Mouse (Mus musculus) kidney, adult 11 months (tissue): ENCODE data around the gene Tob2.

Experiments used
- DNase-seq: peaks from one replicate; pipeline ENCODE4 v3.0.0; 2022

The Tob2 gene

DNA sequence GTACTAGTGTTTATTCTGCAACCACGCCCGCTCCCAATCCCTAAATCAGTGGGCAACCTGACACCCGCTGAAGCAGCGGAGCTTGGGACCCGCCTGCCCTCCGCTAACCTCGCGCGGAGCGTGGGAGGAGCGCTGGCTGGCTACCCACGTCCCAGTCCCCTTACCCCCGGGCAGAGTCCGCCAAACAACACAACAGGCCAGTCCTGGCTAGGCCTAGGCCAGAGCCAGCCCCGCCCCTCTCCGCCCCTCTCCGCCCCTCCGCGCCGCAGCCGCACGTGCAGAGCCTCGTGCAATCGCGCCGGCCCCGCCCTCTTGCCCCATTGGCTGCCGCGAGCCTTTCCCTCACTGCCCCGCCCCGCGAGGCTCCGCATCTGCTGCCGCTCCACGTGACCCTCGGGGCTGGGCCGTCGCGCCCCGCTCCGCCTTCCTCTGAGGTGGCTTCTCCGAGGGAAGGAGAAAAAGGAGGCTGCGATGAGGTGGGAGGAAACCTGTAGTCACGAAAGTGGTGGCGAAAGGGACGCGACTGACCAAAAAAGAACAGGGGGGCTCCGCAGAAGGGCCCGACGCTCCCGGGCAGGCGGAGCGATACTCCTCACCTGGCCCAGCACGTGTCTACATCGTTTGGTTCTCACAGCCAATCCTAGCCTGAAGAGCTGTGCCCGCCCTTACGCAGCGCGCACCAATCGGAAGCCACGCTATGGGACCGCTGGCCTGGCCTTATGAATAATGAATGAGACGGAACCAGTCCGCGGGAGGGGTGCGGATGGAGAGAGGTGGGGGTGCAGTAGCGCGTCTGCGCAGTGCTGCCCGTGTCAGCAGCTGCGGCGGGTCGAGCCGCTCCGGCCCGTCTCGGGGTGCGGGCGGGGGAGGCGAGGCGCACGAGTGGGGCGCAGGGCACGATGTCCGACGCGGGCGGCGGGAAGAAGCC, 47.7 kb downstream of the Tob2 start:
- DNase-seq: peak; percentile 99

DNA sequence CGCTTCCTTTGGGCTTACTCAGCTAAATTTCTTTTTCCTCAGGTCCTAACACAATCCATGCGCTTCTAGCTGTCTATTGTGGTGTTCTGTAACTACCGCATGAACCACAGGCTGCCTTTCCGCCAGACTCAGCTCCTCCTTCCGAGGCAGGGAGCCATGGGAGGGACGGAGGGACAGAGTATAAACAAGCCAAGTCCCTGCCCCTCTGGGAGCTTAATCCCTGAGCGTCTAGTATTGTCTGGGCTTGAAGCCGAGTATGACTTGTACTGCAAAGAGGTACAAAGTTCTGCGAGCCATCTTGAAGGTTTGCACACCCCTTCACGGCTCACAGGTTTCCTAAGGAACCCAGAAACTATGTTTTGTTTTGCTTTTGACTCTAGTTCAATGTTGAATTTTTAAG, 48.4 kb downstream of the Tob2 start:
- DNase-seq: peak; percentile 97

DNA sequence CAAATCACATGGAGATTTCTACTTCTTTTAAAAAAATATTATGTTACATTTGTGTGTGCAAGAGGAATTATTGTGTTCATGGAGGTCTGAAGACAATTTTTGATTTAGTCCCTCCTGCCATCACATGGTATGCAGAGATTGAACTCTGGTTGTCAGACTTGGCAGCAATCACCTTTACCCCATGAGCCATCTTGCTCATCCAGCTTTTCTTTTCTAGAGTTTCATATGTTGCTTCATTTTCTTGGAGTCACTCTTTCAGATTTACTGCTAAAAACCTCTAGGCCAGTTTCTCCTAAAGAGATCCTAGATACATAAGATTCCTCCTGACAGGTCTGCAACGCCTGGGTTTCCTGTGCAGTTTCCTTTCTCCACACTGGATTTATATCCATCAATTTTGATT, 49.0 kb downstream of the Tob2 start:
- DNase-seq: no peak

GRCm38 (mm10) chr15:81808799-81809198, 49.8 kb downstream of the Tob2 start:
- DNase-seq: peak; percentile 20

DNA sequence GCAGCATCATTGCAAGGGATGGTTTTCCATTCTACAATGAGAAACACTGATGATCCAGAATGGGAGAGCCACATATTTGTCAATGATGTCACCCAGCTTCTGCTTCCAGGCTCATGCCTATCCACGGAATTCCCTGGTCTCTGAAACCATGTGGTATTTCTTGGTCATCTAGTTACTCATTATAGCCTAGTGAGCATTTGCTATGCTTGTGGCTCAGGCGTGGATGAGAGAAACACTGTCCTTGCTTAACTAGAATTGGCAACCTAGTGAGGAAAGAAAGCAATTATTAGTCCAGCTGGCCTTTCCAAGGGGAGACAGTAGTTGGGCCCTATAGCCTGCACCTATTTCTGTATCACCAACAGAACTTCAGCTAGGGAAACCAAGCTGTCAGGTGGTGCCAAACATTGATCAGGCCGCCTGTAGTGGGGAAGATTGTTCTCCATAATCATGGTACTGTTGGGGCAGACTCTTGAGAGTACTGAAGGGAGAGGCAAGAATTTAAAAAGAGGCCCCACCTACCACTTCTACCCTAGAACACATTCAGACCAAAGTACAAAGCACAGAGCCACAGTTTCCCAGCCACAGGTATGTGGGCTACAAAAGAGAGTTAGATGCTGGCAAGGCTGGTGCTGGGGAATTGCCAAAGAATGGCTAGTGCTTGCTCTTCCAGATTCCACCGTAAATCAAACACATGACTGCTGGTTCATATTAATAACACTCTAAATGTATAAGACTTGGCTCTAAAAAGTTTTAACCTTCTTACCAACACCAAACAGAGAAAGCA, 51.8 kb downstream of the Tob2 start:
- peak; percentile 78 for DNase-seq

DNA sequence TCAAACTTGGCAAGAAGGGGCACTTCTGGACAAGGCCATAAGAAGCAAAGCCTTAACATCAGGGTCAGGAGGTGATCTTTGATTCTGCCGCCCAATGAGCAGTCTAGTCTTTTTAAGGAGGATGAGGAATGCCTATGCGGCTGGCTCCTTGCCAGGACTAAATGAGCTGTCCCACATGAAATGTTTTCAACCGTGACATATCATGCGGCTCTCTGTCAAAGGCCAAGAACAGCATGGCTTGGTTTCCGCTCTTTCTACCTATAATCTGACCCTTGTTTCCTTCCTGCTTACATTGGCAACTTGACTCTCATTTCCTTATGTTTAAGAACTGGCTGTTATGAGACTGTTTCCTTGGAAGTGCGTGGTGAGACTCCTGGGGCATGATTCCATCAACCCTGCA, 53.0 kb downstream of the Tob2 start:
- DNase-seq: peak; percentile 74

GRCm38 (mm10) chr15:81804883-81805282, 53.7 kb downstream of the Tob2 start:
- peak; percentile 17 for DNase-seq

GRCm38 (mm10) chr15:81804172-81804571, 54.4 kb downstream of the Tob2 start:
- DNase-seq: no peak

DNA sequence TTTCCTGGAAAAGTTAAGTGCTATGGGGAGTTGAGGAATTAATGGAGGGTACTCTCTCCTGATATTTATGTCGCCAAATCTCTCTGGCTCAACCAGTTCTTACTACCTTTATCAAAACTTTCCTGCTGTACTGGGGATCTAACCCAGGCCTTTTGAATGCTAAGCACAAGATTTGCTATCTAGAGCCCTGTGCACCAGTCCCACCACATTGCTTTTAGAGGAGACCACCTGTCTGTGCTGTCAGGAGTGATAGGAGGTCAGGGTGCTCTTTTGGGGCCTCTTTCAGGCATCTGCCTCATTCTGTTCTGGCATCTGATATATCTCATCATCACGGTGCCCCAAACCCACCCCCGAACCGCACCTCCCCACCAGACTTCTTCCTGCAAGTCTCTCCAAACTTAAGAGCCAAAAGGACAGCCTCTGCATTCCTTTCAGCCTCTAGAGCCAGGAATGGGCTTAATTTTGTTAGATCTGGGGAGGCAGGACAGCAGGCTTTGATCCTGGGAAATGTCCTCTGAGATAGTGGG, 55.1 kb downstream of the Tob2 start:
- no peak for DNase-seq

- peak; percentile 88 for DNase-seq
Measured at GRCm38 (mm10) chr15:81802941-81803351, 55.6 kb downstream of the Tob2 start.

DNA sequence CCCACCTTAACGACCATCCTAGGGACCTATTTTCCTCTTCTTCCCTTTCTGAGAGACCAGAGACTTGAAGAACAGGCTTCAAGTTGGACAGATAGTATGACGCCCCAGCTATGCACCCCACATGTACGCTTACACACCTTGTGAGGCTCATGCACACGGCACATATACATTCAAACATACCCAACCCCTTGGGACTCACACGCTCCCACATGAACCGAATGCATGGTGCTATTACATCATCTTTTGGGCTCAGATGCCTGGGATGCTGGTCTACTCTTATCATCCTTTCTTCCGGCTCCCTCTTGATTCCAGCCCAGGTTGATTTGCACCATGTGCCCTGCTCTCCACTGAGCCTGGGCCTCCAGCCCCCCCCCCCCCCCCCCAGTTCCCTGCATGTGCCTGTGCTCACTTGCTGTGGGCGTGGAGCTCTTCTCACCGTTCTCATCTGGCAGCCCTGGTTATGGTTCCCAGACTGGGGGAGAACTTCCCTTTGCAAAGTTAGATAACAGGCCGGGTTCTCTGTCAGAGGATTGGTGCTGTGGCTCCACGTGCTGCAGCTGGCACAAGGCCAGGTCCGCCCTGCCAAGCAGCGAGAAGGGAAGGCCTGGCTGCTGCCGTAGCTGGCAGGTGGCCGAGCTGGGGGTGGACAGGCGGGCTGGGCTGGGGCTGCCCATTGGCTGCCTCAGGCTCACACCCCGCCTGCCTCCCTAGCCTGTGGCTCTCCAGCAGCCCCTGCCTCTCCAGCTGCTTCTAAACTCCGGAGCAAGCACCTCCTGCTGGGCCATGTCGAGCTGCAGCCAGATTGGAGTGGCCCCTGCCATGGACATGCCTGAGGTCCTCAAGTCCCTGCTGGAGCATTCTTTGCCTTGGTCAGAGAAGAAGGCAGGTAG, 56.4 kb downstream of the Tob2 start, which contains the start of gene Tef:
Tef (plus strand) TSS at position 421 of the 890 bp plus-strand sequence.
- DNase-seq: peak; percentile 100

DNA sequence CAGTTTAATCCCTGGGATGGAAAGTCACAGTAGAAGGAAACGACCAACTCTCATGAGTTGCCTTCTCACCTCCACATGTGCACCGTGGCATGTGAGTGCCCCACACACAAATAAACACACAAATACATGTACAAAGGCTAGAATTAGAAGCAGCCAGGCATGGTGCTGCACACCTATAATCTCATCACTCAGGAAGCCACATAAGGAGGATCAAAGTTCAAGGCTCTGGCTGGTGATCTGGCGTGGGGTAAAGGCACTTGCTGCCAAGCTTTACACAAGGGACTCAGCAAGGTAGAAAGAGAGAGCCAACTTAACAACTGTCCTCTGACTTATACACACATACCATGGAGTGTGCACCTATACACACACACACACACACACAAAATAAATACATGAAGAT, 58.2 kb downstream of the Tob2 start:
- peak; percentile 64 for DNase-seq

GRCm38 (mm10) chr15:81798421-81798820, 60.2 kb downstream of the Tob2 start:
- peak; percentile 76 for DNase-seq
